Mouse (Mus musculus): ENCODE results near the gene Slc25a36. TPM values are rescaled to one million over a fixed set of nuclear protein-coding genes. Genes with fewer than 3 reads are reported as not detected.

Slc25a36 gene
- polyA plus RNA-seq (2021): 96.5 TPM

GRCm38 (mm10) chr9:97110571-97111390, at the start of gene Slc25a36:
Gene Slc25a36, minus strand, starts transcription at chr9:97111157.
- no peaks in the 10 kb centered on the region for H3K27me3 ChIP-seq
- ChIA-PET POLR2A (no interaction called here), CTCF (no interaction called here)
- ATAC-seq: peak; percentile 98
- TF ChIP-seq CTCF (IDR thresholded peaks at IDR 0.05): no peak
- peak; percentile 80 for DNase-seq (ENCODE audit: low read depth, low spot score)
- in situ Hi-C loops (cut with MboI; ENCODE audit: low pct_unique_long_range_greater_than_20kb): no loop called here

GRCm38 (mm10) chr9:97158412-97158811, 47.5 kb upstream of the Slc25a36 start:
- ATAC-seq (no peak), DNase-seq (ENCODE audit: low read depth, low spot score) (no peak)
- ChIA-PET CTCF (interaction anchor here (1.0 kb wide), 1 partner anchor 76 kb away, joined by 3 read pairs; no protein-coding TSS in a partner anchor), POLR2A (no interaction called here)
- TF ChIP-seq CTCF (IDR thresholded peaks at IDR 0.05): no peak
- in situ Hi-C loops (cut with MboI; ENCODE audit: low pct_unique_long_range_greater_than_20kb): no loop called here
- H3K27me3 ChIP-seq: no peaks in the 10 kb centered on the region

GRCm38 (mm10) chr9:97155981-97156380, 45.0 kb upstream of the Slc25a36 start:
- peak; percentile 6 for DNase-seq (ENCODE audit: low read depth, low spot score)
- TF ChIP-seq CTCF (IDR thresholded peaks at IDR 0.05): no peak
- CTCF ChIA-PET: interaction anchor here (2.8 kb wide), 1 partner anchor 239 kb away, joined by 8 read pairs; no protein-coding TSS in a partner anchor
- ATAC-seq: no peak
- in situ Hi-C loops (cut with MboI; ENCODE audit: low pct_unique_long_range_greater_than_20kb): no loop called here
- POLR2A ChIA-PET: no interaction called here
- no peaks in the 10 kb centered on the region for H3K27me3 ChIP-seq

- H3K27me3 ChIP-seq: no peaks in the 10 kb centered on the region
- in situ Hi-C loops (cut with MboI; ENCODE audit: low pct_unique_long_range_greater_than_20kb): no loop called here
- ChIA-PET CTCF (interaction anchor here (1.0 to 2.8 kb wide), 2 partner anchors 238 to 239 kb away, joined by 3 to 8 read pairs; no protein-coding TSS in a partner anchor), POLR2A (interaction anchor here (0.6 to 1.6 kb wide), 3 partner anchors 9 to 78 kb away, joined by 4 to 5 read pairs (median 4); no protein-coding TSS in a partner anchor)
- ATAC-seq (no peak), DNase-seq (ENCODE audit: low read depth, low spot score) (no peak)
- TF ChIP-seq CTCF (IDR thresholded peaks at IDR 0.05): no peak
Measured at GRCm38 (mm10) chr9:97154956-97155355, 44.0 kb upstream of the Slc25a36 start.

- TF ChIP-seq CTCF (IDR thresholded peaks at IDR 0.05): no peak
- in situ Hi-C loops (cut with MboI; ENCODE audit: low pct_unique_long_range_greater_than_20kb): no loop called here
- ChIA-PET CTCF (no interaction called here), POLR2A (interaction anchor here (1.6 kb wide), 1 partner anchor 7 kb away, joined by 4 read pairs; no protein-coding TSS in a partner anchor)
- no peaks in the 10 kb centered on the region for H3K27me3 ChIP-seq
- no peak for ATAC-seq
- DNase-seq (ENCODE audit: low read depth, low spot score): no peak
Measured at GRCm38 (mm10) chr9:97153006-97153405, 42.0 kb upstream of the Slc25a36 start.

GRCm38 (mm10) chr9:97147270-97147669, 36.3 kb upstream of the Slc25a36 start:
- no peak for DNase-seq (ENCODE audit: low read depth, low spot score)
- ChIA-PET CTCF (interaction anchor here (1.2 kb wide), 1 partner anchor 15 kb away, joined by 4 read pairs; no protein-coding TSS in a partner anchor), POLR2A (no interaction called here)
- in situ Hi-C loops (cut with MboI; ENCODE audit: low pct_unique_long_range_greater_than_20kb): no loop called here
- no peak for ATAC-seq
- H3K27me3 ChIP-seq: no peaks in the 10 kb centered on the region
- TF ChIP-seq CTCF (IDR thresholded peaks at IDR 0.05): no peak

GRCm38 (mm10) chr9:97145351-97145750, 34.4 kb upstream of the Slc25a36 start:
- H3K27me3 ChIP-seq: no peaks in the 10 kb centered on the region
- no peak for ATAC-seq
- ChIA-PET CTCF (interaction anchor here (1.1 kb wide), 1 partner anchor 39 kb away, joined by 3 read pairs; no protein-coding TSS in a partner anchor), POLR2A (interaction anchor here (1.0 kb wide), 1 partner anchor 9 kb away, joined by 4 read pairs; no protein-coding TSS in a partner anchor)
- no peak for TF ChIP-seq CTCF (IDR thresholded peaks at IDR 0.05)
- DNase-seq (ENCODE audit: low read depth, low spot score): no peak
- in situ Hi-C loops (cut with MboI; ENCODE audit: low pct_unique_long_range_greater_than_20kb): no loop called here

GRCm38 (mm10) chr9:97143416-97143815, 32.5 kb upstream of the Slc25a36 start:
- H3K27me3 ChIP-seq: no peaks in the 10 kb centered on the region
- POLR2A ChIA-PET: no interaction called here
- no peak for DNase-seq (ENCODE audit: low read depth, low spot score)
- CTCF ChIA-PET: interaction anchor here (0.6 kb wide), 1 partner anchor 14 kb away, joined by 3 read pairs; no protein-coding TSS in a partner anchor
- in situ Hi-C loops (cut with MboI; ENCODE audit: low pct_unique_long_range_greater_than_20kb): no loop called here
- TF ChIP-seq CTCF (IDR thresholded peaks at IDR 0.05): no peak
- no peak for ATAC-seq

- no peaks in the 10 kb centered on the region for H3K27me3 ChIP-seq
- ATAC-seq: no peak
- ChIA-PET POLR2A (no interaction called here), CTCF (no interaction called here)
- no peak for DNase-seq (ENCODE audit: low read depth, low spot score)
- no peak for TF ChIP-seq CTCF (IDR thresholded peaks at IDR 0.05)
- in situ Hi-C loops (cut with MboI; ENCODE audit: low pct_unique_long_range_greater_than_20kb): no loop called here
Measured at GRCm38 (mm10) chr9:97142558-97142957, 31.6 kb upstream of the Slc25a36 start.

- CTCF ChIA-PET: no interaction called here
- no peak for TF ChIP-seq CTCF (IDR thresholded peaks at IDR 0.05)
- no peaks in the 10 kb centered on the region for H3K27me3 ChIP-seq
- DNase-seq (ENCODE audit: low read depth, low spot score) (no peak), ATAC-seq (no peak)
- POLR2A ChIA-PET: no interaction called here
- in situ Hi-C loops (cut with MboI; ENCODE audit: low pct_unique_long_range_greater_than_20kb): no loop called here
Measured at GRCm38 (mm10) chr9:97141723-97142122, 30.8 kb upstream of the Slc25a36 start.

Measured in Patski (cell line).